ENCODE assay signal across 8 mouse cellular contexts in genomic region chr2:27327076-27327475, GRCm38 (mm10).
DNase-seq lines count a peak whose midpoint lies in the region.

No protein-coding gene starts in this region.

- peak; percentile 37 for DNase-seq in kidney, adult 11 months
- DNase-seq in kidney, adult 9 months: no peak
- peak; percentile 31 for DNase-seq in adrenal gland, postnatal 14 days
- DNase-seq in heart, postnatal 4 days: peak; percentile 46
- peak; percentile 65 to 77 for DNase-seq in lung, postnatal 4 days
- DNase-seq in gastrocnemius, adult 18-20 months (ENCODE audit: low spot score): no peak
- no peak for DNase-seq in cerebellum, adult 8-10 months
- DNase-seq in cerebellum, postnatal 14 days: no peak

Comparison
In these comparisons a context has a peak if more than half of its experiments do, and no peak if none do; other contexts are left out.
1. DNase-seq: peak in kidney, adult 11 months (single experiment), adrenal gland, postnatal 14 days (single experiment), heart, postnatal 4 days (single experiment) and lung, postnatal 4 days (2 of 2); none in kidney, adult 9 months (single experiment), gastrocnemius, adult 18-20 months (single experiment), cerebellum, adult 8-10 months (single experiment) and cerebellum, postnatal 14 days (0 of 2).